Mouse (Mus musculus) megakaryocyte, embryonic 14.5 days (primary cell): ENCODE results near the gene Atp5h.

Experiments used
- FLI1 ChIP-seq: IDR thresholded peaks from 2 replicates; pipeline ENCODE4 v1.6.1; 2012; ENCODE audit warnings: low read length, inconsistent platforms, mixed read lengths
- GATA1 ChIP-seq: IDR thresholded peaks from 3 replicates; pipeline ENCODE4 v1.6.1; 2012; ENCODE audit warnings: mixed read lengths, low read length, inconsistent platforms, borderline replicate concordance

- TF ChIP-seq GATA1 (no peak), FLI1 (no peak)
Measured at GRCm38 (mm10) chr11:115372737-115373136, 47.0 kb downstream of the Atp5h start.
